Mouse (Mus musculus): ENCODE measurements around the gene Pnck.

Pnck gene

DNA sequence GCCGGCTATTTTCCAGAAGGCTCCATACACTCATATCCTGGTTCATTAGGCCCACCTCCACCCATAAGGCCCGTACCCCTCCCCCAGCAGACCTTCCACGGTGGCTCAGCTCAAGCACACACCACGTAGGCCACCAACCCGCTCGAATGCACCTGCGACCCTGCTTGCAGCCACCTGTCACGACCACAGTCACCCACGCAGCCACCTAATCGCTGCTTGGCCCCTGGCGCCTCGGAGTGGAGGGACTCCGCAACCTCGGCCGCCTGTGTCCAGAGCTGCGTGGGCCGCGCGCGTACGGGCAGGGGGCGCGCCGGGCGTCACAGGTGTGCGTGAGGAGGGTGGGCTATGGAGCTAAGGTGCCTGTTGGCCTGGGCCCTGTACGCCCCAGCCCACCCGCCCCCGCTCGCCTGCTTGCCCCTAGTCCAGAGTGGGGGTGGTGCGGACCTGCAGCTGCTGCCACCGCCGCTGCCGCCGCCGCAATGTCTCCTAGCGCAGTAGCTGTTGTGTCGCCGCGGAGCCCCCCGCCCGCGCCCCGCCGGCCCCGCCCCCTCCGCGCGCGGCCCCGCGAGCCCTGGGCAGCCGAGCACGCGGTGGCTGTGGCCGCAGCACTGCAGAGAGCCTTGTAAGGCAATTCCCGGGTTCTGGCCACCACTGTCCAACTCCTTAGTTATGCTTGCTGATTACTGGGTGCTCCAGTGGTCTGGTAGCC, at the start of gene Pnck:
Pnck (minus strand) TSS at position 543 of the 709 bp plus-strand sequence.
- DNase-seq, result no peak

DNA sequence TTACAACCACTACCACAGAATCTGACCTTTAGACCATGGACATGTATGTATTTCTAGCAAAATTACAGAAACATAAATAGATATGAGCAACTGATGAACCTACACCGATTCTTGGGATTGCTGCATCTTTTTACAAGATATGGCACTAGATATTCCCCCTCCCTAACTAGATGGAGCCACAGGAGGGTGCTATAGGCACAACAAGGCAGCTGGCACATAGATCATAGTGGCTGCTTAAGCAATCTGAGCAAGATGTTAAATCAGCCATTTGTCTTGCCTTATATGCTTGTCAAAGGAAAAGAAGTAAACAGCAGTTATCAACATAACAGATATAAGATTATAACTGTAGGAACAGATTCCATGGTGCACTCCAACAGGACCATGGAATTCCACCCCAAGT, 40.6 kb upstream of the Pnck start:
- no peak for DNase-seq

DNA sequence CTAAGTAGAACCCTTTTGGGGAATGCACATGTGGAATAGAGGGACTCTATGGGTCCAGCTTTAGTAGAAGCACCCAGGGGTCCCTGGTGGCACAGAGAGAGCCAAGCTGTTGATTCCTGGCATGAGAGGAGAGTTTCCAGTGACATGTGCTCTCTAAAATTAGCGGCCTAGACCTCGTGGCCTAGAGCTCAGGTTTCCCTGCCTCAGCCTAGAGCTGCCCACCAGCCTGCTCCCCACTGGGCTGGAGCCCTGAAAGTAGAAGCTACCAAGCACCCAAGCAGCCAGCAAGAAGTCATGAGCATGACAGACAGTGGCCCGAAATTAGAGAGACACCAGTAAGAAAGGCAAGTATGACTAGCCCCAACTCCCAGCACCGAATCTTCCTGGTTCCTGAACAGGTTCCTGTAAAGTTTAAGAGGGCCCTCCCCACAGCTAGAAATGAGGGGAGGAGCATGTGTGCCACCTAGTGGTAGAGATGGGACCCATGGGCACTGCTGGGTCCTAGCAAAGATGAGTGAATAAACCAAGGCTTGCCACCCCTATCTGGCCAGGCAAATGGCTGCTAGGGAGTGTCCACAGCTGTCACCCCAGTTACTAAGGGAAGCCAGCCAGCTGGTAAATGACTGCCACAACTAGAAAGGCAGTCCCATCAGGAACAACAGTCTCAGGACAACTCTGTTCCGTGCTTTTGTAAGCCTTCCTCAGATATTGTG, 31.2 kb upstream of the Pnck start:
- peak; percentile 27 for DNase-seq

DNA sequence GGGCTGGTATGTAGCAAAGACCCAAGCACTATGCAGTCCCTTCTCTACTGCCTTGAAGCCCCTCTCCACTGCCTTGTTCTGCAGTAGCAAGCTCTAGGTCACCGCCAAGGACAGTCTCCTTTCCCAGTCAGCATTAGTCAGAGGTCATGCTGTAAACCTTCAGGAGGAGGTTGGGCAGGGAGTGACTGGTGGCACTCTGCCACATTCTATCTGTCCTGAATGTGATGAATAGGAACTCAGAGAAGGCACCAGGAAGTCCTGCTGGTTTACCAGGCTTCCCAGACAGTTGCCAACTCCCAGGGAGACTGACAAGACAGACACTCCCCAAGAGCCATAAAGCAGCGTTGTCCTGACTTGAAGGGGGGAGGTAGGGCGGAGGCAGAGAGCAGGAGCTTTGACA, 25.7 kb upstream of the Pnck start:
- DNase-seq, result no peak

DNA sequence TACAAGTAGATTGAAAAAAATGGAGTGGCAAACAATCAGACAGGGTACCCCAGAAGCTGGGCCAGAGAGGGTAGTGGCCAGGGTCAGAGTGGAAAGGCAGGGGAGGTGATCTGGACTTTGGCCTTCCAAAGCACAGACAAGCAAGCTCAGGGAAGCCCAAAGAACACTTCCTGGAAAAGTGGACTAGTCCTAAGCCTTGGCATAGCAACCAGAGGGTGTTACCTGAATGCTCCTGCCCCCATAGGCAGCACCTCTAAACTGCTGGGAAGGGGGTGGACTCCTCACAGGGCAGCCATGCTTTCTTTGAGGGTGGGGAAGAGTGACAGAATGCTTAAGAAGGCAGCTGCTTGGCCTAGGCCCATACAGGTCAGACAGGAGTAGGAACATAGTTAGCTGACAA, 25.1 kb upstream of the Pnck start:
- no peak for DNase-seq

DNA sequence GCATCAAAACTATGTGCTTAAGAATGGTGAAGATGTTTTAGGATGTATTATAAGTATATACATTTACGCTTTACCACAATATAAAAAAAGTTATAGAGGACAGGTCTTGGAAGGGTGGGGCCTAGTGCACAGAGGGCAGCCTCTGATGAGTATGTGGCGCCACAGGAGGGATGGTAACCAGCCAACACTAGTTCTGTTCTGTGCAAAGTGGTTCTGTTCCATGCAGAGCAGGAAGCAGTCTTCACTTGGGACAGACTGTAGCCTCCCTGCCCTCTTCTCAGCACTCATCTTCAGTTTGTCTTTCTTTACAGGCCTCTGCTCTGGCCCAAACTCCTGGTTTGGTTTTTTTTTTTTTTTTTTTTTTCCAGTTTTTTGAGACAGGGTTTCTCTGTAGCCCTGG, 24.2 kb upstream of the Pnck start:
- no peak for DNase-seq

DNA sequence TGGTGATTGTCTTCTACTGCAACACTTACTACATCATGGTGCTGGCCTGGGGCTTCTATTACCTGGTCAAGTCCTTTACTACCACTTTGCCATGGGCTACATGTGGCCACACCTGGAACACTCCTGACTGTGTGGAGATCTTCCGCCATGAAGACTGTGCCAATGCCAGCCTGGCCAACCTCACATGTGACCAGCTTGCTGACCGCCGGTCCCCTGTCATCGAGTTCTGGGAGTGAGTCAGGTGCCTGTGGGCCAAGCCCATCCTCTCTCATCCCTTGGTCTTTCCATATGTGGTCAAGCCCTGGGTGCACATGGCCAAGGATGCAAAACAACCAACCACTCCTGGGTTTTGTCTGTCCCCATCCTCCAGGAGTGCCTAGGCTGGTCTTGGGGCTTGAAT, 16.8 kb upstream of the Pnck start:
- DNase-seq, result no peak

DNA sequence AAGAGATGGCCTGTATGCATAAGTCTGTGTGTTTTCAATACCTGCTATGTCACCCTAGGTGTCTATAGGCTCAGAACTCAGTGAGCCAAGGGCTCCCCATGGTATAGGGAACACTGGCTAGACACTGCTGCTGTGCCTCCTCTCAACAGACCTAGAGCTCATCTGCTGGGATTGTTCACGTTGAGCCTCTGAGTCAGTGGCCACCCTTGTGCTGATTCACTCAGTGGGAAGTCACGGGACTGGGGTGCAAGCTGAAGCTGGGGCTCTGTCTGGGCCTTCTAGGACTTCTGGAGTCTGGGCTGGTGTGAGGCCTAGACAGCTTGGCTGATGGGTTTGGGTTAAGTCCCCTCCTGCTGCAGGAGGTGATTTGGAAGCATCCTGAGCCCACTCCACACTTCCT, 15.3 kb upstream of the Pnck start:
- DNase-seq, result no peak

DNA sequence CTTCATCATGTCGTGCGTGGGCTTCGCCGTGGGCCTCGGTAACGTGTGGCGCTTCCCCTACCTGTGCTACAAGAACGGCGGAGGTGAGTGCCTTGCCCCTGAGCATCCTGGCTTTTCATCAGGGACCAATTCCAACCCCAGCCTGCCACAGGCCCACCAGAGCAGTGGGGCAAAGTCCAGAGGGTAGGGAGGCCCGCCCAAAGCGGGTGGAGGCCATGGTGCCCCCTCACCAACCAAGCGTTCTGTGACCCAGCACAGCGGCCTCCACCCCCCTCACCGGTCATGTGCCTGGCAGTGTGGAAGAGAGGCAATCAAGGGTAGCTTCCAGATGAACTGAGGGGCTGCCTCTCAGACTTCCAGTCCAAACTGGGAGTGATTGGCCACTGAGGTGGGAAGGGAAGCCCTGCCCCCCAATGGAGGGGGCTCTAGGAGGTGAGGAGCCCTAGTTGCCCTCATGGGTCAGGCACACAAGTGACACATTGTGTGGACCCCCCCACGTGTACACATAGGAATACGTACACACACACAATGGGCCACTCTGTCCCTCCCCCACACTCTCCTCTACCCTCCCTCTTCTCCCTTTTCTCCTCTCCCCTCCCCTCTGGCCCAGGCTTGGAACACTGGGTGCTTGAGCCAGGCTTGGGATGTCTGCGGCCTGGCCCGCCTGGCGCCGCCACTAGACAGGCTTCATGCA, 14.2 kb upstream of the Pnck start:
- no peak for DNase-seq

DNA sequence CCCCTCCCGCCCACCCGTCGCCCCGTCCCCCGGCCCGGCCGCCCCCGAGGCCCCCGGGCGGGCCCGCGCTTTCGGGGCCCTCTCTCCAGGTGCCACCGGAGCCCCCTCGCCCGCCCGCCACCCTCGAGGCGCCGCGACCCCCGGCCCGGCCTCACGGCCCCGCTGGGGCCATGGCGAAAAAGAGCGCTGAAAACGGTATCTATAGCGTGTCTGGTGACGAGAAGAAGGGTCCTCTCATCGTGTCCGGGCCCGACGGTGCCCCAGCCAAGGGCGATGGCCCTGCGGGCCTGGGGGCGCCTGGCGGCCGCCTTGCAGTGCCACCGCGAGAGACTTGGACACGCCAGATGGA, 13.7 kb upstream of the Pnck start:
- DNase-seq, result no peak

DNA sequence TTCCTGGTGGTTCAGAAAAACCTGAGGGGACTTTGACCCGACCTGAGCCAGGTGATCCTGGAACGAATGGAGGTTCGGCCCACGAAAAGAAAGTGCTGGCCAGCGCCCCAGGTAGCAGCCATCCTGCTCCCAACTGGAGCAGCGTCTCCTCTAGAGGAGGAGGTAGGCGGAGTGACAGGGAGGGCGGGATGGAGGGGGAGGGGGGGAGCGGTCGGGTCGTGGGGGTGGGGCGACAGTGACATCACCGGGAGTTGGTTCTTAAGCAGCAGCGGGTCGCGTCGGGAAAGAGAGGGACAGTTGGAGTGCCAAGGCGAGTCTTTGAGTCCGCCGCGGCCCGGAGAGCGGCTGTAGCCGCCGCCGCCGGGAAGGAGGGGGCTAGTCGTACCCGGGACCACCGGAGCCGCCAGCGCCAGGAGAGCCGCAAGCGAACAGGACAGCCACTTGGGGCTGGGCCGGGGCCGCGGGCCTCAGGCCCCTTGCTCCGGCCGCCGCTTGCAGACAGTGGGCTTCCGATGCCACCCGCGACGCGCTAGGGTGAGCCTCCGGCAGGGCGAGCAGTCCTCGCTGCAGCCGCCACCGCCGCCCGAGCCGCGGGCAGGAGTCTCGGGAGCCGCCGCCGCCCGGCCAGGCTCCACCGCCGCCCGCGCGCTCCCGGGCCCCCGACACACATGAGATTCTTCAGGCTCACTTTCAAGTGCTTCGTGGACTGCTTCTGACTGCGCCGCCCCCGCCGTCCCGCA, 13.1 kb upstream of the Pnck start, which contains the start of gene Slc6a8:
Slc6a8 (plus strand) TSS at position 272 of the 740 bp plus-strand sequence.
- DNase-seq, result peak; percentile 63

DNA sequence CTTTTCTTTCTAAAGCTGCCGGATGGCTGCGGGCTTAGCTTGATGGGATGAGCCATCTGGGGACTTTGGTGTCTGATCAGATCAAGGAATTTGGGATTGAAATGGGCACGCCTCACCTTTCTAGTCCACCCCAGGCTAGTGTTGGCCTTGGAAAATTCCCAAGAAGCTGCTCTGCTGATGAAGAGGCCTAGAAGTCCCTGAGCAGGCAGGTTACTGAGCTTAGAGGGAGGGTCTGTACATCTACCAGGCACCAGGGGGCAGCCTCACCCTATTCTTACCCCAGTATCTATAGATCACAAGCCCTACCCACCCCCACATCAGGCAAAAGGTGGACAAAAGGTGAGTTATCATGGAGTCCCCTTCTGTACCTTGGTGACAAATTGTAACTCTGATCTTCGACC, 12.1 kb upstream of the Pnck start:
- DNase-seq, result peak; percentile 45

DNA sequence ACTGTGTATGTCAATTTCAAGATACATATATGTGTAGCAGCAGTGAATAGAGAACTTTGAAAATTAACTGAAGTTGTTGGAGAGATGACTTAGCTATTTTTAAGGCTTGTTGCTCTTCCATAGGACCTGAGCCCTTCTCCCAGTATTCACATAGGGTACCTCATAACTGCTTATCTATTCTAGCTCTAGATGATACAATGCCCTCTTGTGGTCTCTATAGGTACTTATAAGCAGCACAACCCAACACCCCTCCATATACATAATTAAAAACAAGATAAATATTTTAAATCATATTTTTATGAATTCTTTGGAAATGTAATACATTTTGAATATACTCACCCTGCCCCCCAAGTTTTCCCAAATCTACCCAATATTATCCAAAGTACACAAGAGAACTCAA, 3.2 kb upstream of the Pnck start:
- DNase-seq, result no peak

DNA sequence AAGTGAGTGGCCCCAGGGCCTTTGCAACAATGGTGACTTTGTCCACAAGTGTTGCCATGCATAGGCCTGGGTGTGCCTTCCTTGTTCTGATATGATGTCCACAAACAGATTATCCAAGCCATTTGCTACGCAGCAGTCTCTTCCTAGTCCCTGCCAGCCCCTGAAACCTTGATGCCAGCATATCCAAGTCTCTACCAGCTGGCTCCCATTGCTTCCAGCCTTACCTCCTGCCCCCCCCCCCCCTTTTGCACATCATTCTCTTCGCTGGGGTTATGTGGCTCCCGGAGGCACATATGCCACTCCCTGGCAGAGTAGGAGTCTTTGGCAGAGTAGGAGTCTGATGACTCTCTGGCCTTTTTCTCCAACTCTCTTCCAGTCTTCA, 358 bp upstream of the Pnck start:
- DNase-seq, result no peak

DNA sequence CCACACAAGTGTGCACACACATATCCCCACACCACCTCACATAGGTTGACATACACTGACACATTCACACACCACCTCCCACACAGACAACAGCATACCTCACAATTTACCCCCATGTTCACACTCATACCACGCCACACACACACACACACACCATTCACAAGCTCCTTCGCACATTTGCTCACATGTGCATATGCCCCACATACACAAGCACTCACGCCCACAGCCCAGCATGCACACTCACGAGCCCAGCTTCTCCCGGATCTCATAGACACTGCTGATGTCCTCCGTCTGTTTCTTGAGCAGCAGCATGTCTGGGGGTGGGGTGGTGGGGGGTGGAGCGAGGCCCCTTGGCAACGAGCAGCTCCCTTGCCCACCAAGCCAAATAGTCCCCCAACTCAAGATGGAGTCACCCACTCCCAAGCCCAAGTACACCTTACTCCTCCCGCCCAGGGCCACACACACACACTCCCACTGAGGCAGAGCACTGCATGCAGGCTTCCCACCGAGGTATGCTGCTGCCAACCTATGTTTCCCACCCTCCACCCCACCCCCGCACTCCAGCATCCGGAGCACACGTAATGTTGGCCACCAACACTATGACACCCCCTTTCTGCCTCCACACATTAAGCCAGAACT, 862 bp downstream of the Pnck start:
- no peak for DNase-seq

DNA sequence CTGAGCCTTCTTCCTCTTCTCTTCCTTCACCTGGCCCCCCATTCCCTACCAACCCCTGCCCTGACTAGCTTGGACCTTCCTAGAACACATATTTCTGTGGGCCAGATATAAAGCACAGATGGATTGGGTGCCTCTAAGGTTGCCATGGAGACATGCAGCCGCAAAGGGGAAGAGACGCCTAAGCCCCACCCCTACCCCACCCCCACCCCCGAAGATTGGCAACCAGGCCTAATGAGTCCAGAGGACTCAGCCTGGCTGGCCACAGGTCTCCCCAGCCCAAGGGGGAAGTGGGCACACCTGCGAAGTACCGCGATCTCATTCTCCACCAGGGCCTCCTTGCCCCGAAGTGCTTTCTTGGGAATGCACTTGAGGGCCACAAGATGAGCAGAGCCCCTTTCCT, 1.5 kb downstream of the Pnck start:
- no peak for DNase-seq

DNA sequence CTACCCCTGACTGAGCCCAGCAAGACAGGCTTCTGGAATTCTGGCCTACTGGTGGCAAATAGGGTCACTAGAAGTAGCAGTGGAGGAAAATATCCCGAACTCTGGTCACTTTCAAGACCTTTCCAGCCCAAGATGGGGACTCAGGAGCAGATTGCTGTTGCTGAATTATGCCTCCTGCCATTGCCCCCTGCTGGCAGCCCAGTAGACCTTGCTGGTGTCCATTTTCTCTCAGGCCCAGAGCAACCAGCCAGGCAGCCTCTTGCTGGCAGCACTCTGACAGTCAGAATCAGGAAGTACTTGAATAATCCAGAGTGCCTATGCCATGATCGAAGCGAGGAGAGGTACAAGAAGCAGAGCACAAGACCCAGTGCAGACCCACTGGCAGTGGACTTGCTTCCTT, 4.4 kb downstream of the Pnck start:
- DNase-seq, result peak; percentile 45

DNA sequence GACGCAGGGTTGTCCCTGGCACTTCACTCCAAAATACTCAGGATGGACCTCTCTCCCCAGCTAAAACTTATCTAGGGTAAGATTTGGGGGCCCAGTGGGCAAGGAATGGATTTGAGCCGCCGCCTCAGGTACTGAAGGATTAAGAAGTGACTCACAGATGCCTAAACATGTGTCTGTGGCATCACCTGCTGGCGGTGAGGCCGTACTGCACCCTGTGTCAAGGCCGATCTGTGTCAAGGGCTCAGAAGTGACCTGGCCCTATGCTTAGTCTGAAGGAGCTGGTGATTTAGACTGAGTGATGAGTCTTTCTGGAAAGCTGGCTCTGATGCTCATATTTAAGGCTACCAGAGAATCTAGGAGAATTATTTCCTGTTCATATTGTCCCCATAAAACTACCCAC, 5.7 kb downstream of the Pnck start:
- DNase-seq, result peak; percentile 74

DNA sequence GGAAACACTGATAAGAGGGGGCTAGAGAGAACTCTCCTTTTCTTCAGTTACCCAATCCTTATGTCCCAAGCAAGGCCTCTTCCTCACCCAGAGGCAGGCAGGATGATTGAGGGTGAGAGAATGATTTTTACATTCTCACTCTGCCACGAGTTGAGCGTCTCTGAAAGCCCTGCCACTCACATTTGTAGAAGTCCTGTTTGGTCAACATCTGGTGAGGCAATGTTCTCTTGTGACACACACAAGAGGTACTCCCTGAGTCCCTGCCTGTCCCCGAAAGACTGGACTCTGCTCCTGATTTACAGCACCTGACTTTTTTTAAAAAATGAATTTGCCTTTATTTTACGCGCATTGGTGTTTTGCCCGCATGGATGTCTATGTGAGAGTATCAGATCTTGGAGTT, 6.5 kb downstream of the Pnck start:
- no peak for DNase-seq

DNA sequence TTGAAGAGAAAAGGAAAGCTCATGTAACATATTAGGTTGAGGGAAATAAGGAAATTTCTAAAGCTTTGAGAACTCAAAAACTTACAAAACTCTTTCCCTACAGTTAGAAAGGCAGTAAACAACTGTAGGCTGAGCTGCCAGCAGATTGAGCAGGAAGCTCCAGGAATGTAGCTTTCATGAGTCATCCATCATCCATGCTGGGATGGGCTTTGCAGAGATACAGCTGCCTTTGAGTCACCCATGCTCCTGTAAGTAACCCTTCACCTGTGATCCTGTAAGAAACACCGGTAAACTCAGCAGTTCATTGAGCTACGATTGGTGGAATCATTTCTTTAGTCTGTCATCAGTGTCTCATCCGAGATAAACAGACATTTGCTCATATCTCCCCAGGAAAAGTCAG, 9.0 kb downstream of the Pnck start:
- DNase-seq, result no peak

DNA sequence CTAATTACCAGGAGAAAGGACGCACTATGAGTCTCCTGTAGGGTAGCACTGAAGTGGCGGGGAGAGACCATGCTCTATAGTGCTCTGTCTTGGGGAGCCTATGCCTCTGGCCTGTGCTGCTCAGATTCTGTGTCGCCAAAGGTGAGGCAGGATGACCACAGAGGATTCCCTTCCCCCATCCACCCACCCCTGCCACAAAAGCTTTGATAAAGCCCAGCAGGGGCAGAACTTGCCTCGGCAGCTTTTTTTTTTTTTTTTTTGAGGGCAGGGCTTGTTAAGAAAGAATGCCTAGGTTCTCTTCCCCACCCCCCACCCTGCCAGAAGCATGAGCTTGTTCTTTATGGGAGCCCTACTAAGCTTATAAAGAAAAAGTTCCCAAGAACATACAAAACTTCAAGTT, 14.8 kb downstream of the Pnck start:
- no peak for DNase-seq

DNA sequence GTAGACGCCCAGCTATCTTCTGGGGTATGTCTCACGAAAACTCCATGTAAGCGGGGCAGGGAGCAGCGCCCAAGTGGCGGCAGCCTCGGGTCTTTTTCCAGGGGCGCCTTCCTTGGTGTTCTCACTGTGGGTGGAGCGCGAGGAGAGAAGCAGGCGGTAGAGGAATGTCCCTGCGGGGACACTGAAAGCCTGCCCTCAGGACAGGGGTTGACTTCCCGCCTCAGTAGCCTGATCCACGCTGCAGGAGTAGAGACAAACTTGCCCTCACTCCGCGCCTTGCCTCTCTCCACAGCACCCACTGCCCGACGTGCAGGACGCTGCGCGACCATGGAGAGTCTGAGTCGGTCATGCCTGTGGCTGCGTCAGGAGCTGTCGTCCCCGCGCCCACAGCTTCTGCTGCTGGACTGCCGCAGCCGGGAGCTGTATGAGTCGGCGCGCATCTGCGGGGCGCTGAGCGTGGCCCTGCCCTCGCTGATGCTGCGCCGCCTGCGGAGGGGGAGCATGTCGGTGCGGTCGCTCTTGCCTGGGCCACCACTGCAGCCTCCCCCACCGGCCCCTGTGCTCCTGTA, 19.9 kb downstream of the Pnck start:
- peak; percentile 11 for DNase-seq

DNA sequence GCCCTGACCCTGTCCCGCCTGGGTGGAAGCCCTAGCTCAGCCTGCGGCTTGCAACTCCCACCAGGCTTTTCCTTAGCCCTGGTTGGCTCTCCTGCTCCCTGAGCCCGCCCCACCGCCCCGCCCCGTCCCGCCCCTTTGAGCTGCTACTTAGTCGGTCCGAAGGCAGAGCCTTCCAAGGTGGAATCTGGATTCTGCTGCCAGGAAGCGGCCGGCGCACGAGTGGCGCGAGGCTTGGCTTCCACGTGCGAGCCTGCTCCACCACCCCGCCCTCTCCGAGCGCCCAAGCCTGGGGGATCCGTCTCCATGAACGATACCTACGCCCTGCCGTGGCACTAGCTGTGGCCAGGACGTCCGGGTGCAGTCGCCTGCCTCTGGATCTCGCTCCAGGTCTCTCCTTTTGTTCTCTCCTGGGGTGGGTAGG, 20.7 kb downstream of the Pnck start, which contains the start of gene Dusp9:
Dusp9 (plus strand) TSS at position 165 of the 421 bp plus-strand sequence.
- DNase-seq, result peak; percentile 71
